Mouse (Mus musculus) embryonic facial prominence, embryonic 15.5 days (tissue): ENCODE results near the gene Tmtc1. TPM values are rescaled to one million over a fixed set of nuclear protein-coding genes. Genes with fewer than 3 reads are reported as not detected.

Experiments
- ATAC-seq: fragments of 200-750 bp; cut with Nextera tagmentation; 2 replicates; pipeline ENCODE4 v1.8.0; 2017; ENCODE audit warnings: low read depth, moderate TSS enrichment; ENCODE audit not compliant: insufficient number of reproducible peaks, low FRiP score, low TSS enrichment
- H3K27ac ChIP-seq: fragments of 300-500 bp; sonication (generic); replicated peaks from 2 replicates; pipeline ENCODE4 v1.5.1; 2015; ENCODE audit warnings: mild to moderate bottlenecking, inconsistent platforms
- H3K27me3 ChIP-seq: fragments of 300-500 bp; sonication (generic); 2 replicates; pipeline ENCODE4 v1.6.1; 2015; ENCODE audit warnings: inconsistent platforms
- H3K36me3 ChIP-seq: fragments of 300-500 bp; sonication (generic); 2 replicates; pipeline ENCODE4 v1.6.1; 2015; ENCODE audit warnings: mild to moderate bottlenecking, inconsistent platforms
- H3K4me1 ChIP-seq: fragments of 300-500 bp; sonication (generic); 2 replicates; pipeline ENCODE4 v1.6.1; 2015; ENCODE audit warnings: inconsistent platforms
- H3K4me2 ChIP-seq: fragments of 300-500 bp; sonication (generic); replicated peaks from 2 replicates; pipeline ENCODE4 v1.6.1; 2015; ENCODE audit warnings: mild to moderate bottlenecking, inconsistent platforms
- H3K4me3 ChIP-seq: fragments of 300-500 bp; sonication (generic); replicated peaks from 2 replicates; pipeline ENCODE4 v1.5.1; 2015; ENCODE audit warnings: mild to moderate bottlenecking, inconsistent platforms
- H3K9ac ChIP-seq: fragments of 300-500 bp; sonication (generic); 2 replicates; pipeline ENCODE4 v1.6.1; 2015; ENCODE audit warnings: inconsistent platforms
- H3K9me3 ChIP-seq: fragments of 300-500 bp; sonication (generic); replicated peaks from 2 replicates; pipeline ENCODE4 v1.6.1; 2016; ENCODE audit warnings: inconsistent platforms
- WGBS: fragments of 180-500 bp; shearing (Covaris S2); methylation state at CpG from one replicate; pipeline ENCODE4 v1.1.7; 2015; 5-methylcytosine and 5-hydroxymethylcytosine counted together
- polyA plus RNA-seq: library from polyadenylated mRNA; unstranded; fragments of >200 nt; fragmentation: Nextera tagmentation; extraction: Ambion mirVana; gene quantifications from 2 replicates; pipeline ENCODE4 v1.2.1, GENCODE M21; 2015

Gene Tmtc1
- polyA plus RNA-seq, 1 experiment from 2014 or later, result 1.4 TPM

GRCm38 (mm10) chr6:148257805-148258204, 186.4 kb downstream of the Tmtc1 start:
- Histone ChIP-seq H3K27ac (no peak overlapping the region), H3K36me3 (no peaks in the 10 kb centered on the region), H3K4me2 (no peak overlapping the region), H3K4me1 (peaks cover 14% of the 10 kb centered on the region), H3K9me3 (no peaks in the 10 kb centered on the region), H3K27me3 (no peaks in the 10 kb centered on the region), H3K9ac (no peak overlapping the region), H3K4me3 (no peak overlapping the region)
- no peak for ATAC-seq
- WGBS, result 64% methylated on average over 2 of the region's 2 CpGs

- Histone ChIP-seq H3K9ac (no peak overlapping the region), H3K36me3 (no peaks in the 10 kb centered on the region), H3K27me3 (no peaks in the 10 kb centered on the region), H3K9me3 (no peaks in the 10 kb centered on the region), H3K4me2 (no peak overlapping the region), H3K4me1 (peaks cover 14% of the 10 kb centered on the region), H3K4me3 (no peak overlapping the region), H3K27ac (no peak overlapping the region)
- ATAC-seq, result no peak
- 59% methylated on average over 3 of the region's 3 CpGs for WGBS
These were observed 188.1 kb downstream of the Tmtc1 start for GRCm38 (mm10) chr6:148256109-148256508.

DNA sequence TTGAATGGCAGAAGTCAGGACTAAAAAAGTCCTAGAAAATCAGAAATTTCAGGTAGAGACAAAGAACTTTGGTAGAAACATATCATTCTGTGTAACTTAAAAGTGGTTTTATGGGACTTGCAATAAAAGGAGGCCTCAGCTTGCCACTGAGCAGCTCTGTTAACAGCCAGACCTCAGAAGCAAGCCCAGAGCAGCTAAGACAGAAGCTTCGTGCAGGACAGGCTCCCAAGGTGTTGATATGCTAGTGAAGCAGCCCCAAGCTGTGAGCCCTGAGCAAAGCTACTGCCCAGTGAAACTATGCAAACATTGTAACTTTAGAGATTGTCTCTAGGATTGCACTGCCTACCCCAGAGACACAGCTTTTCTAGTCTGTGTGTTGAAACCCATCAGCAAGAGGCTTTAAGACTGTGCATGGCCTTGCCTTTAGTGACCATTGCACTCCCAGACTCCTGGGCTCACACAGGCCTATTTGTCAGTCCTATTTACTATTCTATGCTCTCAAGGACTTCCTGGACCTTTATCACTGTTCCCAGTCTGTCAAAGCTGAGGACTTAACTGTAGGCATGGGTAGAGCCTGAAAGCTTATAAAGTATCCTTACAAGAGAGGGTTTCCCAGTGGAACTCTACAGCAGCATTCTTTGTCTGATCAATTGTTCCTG, 188.7 kb downstream of the Tmtc1 start:
- Histone ChIP-seq H3K9me3 (no peaks in the 10 kb centered on the region), H3K4me2 (no peak overlapping the region), H3K9ac (no peak overlapping the region), H3K36me3 (no peaks in the 10 kb centered on the region), H3K27ac (no peak overlapping the region), H3K4me3 (no peak overlapping the region), H3K27me3 (no peaks in the 10 kb centered on the region), H3K4me1 (peaks cover 10% of the 10 kb centered on the region)
- 55% methylated on average over 1 of the region's 1 CpGs for WGBS
- no peak for ATAC-seq

- H3K4me2 ChIP-seq, result no peak overlapping the region
- H3K36me3 ChIP-seq, result no peaks in the 10 kb centered on the region
- H3K27ac ChIP-seq, result no peak overlapping the region
- WGBS, result 75% methylated on average over 3 of the region's 3 CpGs
- H3K27me3 ChIP-seq, result no peaks in the 10 kb centered on the region
- H3K9me3 ChIP-seq, result no peaks in the 10 kb centered on the region
- H3K9ac ChIP-seq, result no peak overlapping the region
- no peak for ATAC-seq
- peaks cover 5% of the 10 kb centered on the region for H3K4me1 ChIP-seq
- H3K4me3 ChIP-seq, result no peak overlapping the region
These were observed 195.0 kb downstream of the Tmtc1 start for GRCm38 (mm10) chr6:148249221-148249620.

DNA sequence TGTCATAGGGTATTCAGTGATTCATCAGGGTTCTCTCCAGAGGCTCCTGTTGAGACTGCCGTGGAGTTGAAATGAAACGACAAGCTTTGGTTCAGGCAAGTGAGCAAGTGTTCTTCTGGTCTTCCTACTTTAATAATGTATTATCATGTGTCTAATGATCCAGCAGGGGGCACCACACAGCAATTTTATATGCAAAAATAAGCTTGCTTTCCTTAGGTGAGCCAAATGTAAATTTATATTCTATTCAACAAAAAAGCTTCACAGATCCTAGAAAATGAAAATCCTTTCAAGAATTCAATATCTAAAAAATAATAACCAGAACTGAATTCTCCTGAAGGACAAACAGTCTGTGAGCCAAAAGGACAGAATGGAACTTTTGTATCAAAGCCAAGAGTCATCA, 195.6 kb downstream of the Tmtc1 start:
- Histone ChIP-seq H3K4me1 (peaks cover 5% of the 10 kb centered on the region), H3K4me2 (no peak overlapping the region), H3K27me3 (no peaks in the 10 kb centered on the region), H3K27ac (no peak overlapping the region), H3K9me3 (no peaks in the 10 kb centered on the region), H3K9ac (no peak overlapping the region), H3K36me3 (no peaks in the 10 kb centered on the region), H3K4me3 (no peak overlapping the region)
- no peak for ATAC-seq
- 33% methylated on average over 2 of the region's 2 CpGs for WGBS

DNA sequence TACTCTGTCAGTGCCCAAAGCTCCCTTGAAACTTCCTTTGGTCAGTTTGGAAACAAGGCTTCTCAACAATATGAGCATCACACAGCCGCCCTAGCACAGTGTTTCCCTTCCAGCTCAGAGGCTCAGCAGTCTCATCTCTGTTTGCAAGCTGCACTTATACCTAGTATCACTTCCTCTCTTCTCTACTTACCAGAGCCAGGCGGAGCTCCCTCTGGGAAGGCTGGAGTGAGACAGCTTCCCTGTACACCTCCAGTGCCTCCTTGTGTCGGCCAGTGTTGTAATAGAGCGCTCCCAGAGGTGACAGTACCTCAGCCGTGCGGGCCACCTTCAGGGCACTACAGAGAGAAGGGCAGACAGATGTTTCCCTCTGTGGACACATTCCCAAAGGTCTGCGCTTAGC, 197.6 kb downstream of the Tmtc1 start:
- H3K4me1 ChIP-seq, result no peaks in the 10 kb centered on the region
- no peak overlapping the region for H3K4me2 ChIP-seq
- ATAC-seq, result no peak
- no peak overlapping the region for H3K27ac ChIP-seq
- no peaks in the 10 kb centered on the region for H3K36me3 ChIP-seq
- H3K27me3 ChIP-seq, result no peaks in the 10 kb centered on the region
- H3K9me3 ChIP-seq, result no peaks in the 10 kb centered on the region
- 65% methylated on average over 7 of the region's 7 CpGs for WGBS
- H3K9ac ChIP-seq, result no peak overlapping the region
- H3K4me3 ChIP-seq, result no peak overlapping the region

DNA sequence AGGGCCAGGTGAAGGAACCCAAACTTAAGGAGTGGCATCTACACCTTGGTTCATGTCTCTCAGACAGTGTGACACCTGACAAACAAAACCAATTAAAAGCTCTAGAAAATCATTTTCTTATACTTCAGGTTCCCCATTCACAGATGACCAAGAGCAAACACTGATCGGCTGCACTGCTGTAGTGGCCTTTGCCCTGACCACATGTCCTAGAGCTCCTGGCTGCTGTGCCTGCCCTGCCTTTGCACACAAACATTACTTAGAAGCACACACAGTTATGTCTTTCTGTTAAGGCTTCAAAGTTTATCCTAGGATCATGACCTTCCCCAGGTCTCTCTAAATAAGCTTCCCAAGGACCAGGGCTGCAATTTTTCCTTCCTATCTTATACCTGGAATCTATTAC, 199.4 kb downstream of the Tmtc1 start:
- H3K9me3 ChIP-seq, result no peaks in the 10 kb centered on the region
- 67% methylated on average over 1 of the region's 1 CpGs for WGBS
- no peak for ATAC-seq
- H3K36me3 ChIP-seq, result no peaks in the 10 kb centered on the region
- no peaks in the 10 kb centered on the region for H3K27me3 ChIP-seq
- no peaks in the 10 kb centered on the region for H3K4me1 ChIP-seq
- no peak overlapping the region for H3K9ac ChIP-seq
- no peak overlapping the region for H3K4me2 ChIP-seq
- no peak overlapping the region for H3K27ac ChIP-seq
- H3K4me3 ChIP-seq, result no peak overlapping the region

GRCm38 (mm10) chr6:148242304-148242703, 201.9 kb downstream of the Tmtc1 start:
- 55% methylated on average over 3 of the region's 3 CpGs for WGBS
- no peaks in the 10 kb centered on the region for H3K36me3 ChIP-seq
- no peak for ATAC-seq
- H3K27ac ChIP-seq, result no peak overlapping the region
- no peak overlapping the region for H3K4me2 ChIP-seq
- H3K9me3 ChIP-seq, result no peaks in the 10 kb centered on the region
- no peaks in the 10 kb centered on the region for H3K4me1 ChIP-seq
- H3K4me3 ChIP-seq, result no peak overlapping the region
- H3K27me3 ChIP-seq, result no peaks in the 10 kb centered on the region
- H3K9ac ChIP-seq, result no peak overlapping the region

DNA sequence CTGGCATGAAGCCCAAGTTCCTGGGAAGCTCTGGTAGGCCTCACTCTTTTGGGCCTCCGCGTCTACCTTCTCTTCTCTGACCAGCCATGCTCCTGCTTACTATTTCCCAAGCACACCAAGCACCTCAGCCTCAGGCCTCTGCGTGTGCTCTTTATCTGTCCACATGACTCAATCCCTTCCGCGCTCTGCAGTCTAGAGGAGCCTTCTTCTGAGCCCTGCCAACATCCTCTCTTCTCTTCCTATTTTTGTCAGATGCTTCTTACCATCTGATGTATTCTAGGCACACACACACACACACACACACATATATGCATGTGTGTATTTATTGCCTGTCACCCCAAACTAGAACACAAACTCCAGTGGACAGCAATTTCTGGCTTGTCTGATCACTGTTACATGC, 202.5 kb downstream of the Tmtc1 start:
- 92% methylated on average over 5 of the region's 5 CpGs for WGBS
- Histone ChIP-seq H3K4me2 (no peak overlapping the region), H3K27me3 (no peaks in the 10 kb centered on the region), H3K36me3 (no peaks in the 10 kb centered on the region), H3K9ac (no peak overlapping the region), H3K9me3 (no peaks in the 10 kb centered on the region), H3K4me3 (no peak overlapping the region), H3K27ac (no peak overlapping the region), H3K4me1 (no peaks in the 10 kb centered on the region)
- no peak for ATAC-seq

GRCm38 (mm10) chr6:148239311-148239710, 204.9 kb downstream of the Tmtc1 start:
- no peaks in the 10 kb centered on the region for H3K36me3 ChIP-seq
- no peak overlapping the region for H3K27ac ChIP-seq
- WGBS, result 85% methylated on average over 1 of the region's 1 CpGs
- H3K9me3 ChIP-seq, result no peaks in the 10 kb centered on the region
- no peaks in the 10 kb centered on the region for H3K4me1 ChIP-seq
- H3K9ac ChIP-seq, result no peak overlapping the region
- ATAC-seq, result no peak
- no peak overlapping the region for H3K4me3 ChIP-seq
- H3K27me3 ChIP-seq, result no peaks in the 10 kb centered on the region
- no peak overlapping the region for H3K4me2 ChIP-seq

DNA sequence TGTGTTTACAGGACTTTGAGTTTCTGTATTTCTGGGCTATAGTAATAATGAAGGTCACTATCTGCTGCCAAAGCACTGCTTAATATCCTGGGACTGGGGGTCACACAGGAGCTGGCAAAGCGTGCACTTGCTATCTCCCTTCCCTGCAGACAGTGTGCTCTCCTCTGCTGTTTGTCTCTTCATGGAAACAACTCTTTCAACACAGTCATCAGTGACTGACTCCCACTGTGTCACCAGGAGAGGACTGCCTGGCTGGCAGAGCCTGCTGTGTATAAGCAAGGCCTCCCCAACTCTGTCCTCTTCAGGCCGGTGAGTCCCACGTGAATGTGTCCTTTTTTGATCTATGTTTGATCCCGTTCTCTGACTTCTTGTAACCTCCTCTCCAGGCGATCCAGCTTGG, 206.7 kb downstream of the Tmtc1 start:
- Histone ChIP-seq H3K27ac (no peak overlapping the region), H3K9ac (no peak overlapping the region), H3K9me3 (no peaks in the 10 kb centered on the region), H3K4me3 (no peak overlapping the region), H3K4me2 (no peak overlapping the region), H3K4me1 (no peaks in the 10 kb centered on the region), H3K27me3 (no peaks in the 10 kb centered on the region), H3K36me3 (no peaks in the 10 kb centered on the region)
- ATAC-seq, result no peak
- 65% methylated on average over 5 of the region's 5 CpGs for WGBS

GRCm38 (mm10) chr6:148234105-148234828, 209.9 kb downstream of the Tmtc1 start:
- Histone ChIP-seq H3K4me1 (no peaks in the 10 kb centered on the region), H3K4me3 (no peak overlapping the region), H3K4me2 (no peak overlapping the region), H3K9ac (no peak overlapping the region), H3K9me3 (no peaks in the 10 kb centered on the region), H3K36me3 (no peaks in the 10 kb centered on the region), H3K27me3 (no peaks in the 10 kb centered on the region), H3K27ac (no peak overlapping the region)
- no peak for ATAC-seq
- 68% methylated on average over 3 of the region's 3 CpGs for WGBS
